Mouse (Mus musculus) heart, postnatal 36 days (tissue): ENCODE data around the gene Eif3l. TPM values are rescaled to one million over a fixed set of nuclear protein-coding genes. Genes with fewer than 3 reads are reported as not detected.

ENCODE experiments used
- DNase-seq, 2 experiments: peaks; one replicate each; pipeline ENCODE4 v3.0.0; 2021 to 2022
- intact Hi-C: fragments of 180-260 bp; cut with DNase I; formaldehyde crosslinking; loops from one replicate; pipeline ENCODE4 v1.15.1; 2025
- total RNA-seq, 2 experiments: library from RNA; stranded (reverse); gene quantifications; 2 replicates each; pipeline ENCODE4 v1.2.3; 2021

Gene Eif3l
- total RNA-seq, 2 experiments from 2014 or later, result 71.6 to 72.7 TPM

- intact Hi-C loops, result no loop called here
- DNase-seq, result no peak
These were observed 68.3 kb downstream of the Eif3l start for GRCm38 (mm10) chr15:79143316-79143715.

Other genes with a start within 250 kb of the Eif3l start
- gene Cdc42ep1, start 232.6 kb upstream of the Eif3l start, total RNA-seq, result 10 to 100 TPM; 37.6 to 47.6 TPM
- under 1 TPM in 1 of 2 experiments, not detected in 1; 0.56 TPM for gene Lgals2, start 219.7 kb upstream of the Eif3l start, total RNA-seq
- gene Gga1, start 198.0 kb upstream of the Eif3l start, total RNA-seq, result 10 to 100 TPM; 40.3 to 43.2 TPM
- not detected for gene Gm49510, start 175.5 kb upstream of the Eif3l start, total RNA-seq
- 1 to 10 TPM; 5.8 to 6.5 TPM for gene Sh3bp1, start 175.4 kb upstream of the Eif3l start, total RNA-seq
- under 1 TPM; 0.60 to 0.78 TPM for gene Pdxp, start 161.3 kb upstream of the Eif3l start, total RNA-seq
- 100 to 1,000 TPM; 180 to 208 TPM for gene Lgals1, start 148.5 kb upstream of the Eif3l start, total RNA-seq
- gene Nol12, start 140.2 kb upstream of the Eif3l start, total RNA-seq, result 10 to 100 TPM; 14.2 to 16.2 TPM
- gene Triobp, start 127.5 kb upstream of the Eif3l start, total RNA-seq, result 10 to 100 TPM; 36.7 to 40.3 TPM
- 100 to 1,000 TPM in 1 of 2 experiments, 10 to 100 TPM in 1; 79.2 to 117 TPM for gene H1f0, start 46.7 kb upstream of the Eif3l start, total RNA-seq
- not detected for gene Galr3, start 33.3 kb upstream of the Eif3l start, total RNA-seq
- gene Ankrd54, start 12.3 kb upstream of the Eif3l start, total RNA-seq, result 1 to 10 TPM; 7.7 to 8.1 TPM
- gene Micall1, start 33.7 kb downstream of the Eif3l start, total RNA-seq, result 10 to 100 TPM; 39.0 to 50.1 TPM
- 100 to 1,000 TPM; 132 to 146 TPM for gene Polr2f, start 65.8 kb downstream of the Eif3l start, total RNA-seq
- gene 1700088E04Rik, start 66.1 kb downstream of the Eif3l start, total RNA-seq, result 1 to 10 TPM; 1.3 to 2.8 TPM
- 1 to 10 TPM; 1.4 to 1.6 TPM for gene Sox10, start 90.1 kb downstream of the Eif3l start, total RNA-seq
- 10 to 100 TPM; 22.4 to 24.1 TPM for gene Pick1, start 154.0 kb downstream of the Eif3l start, total RNA-seq
- gene Gm49486, start 154.2 kb downstream of the Eif3l start, total RNA-seq, result under 1 TPM; 0.89 to 0.95 TPM
- under 1 TPM; 0.53 to 0.62 TPM for gene Slc16a8, start 179.6 kb downstream of the Eif3l start, total RNA-seq
- under 1 TPM in 1 of 2 experiments, not detected in 1; 0.50 TPM for gene Baiap2l2, start 210.4 kb downstream of the Eif3l start, total RNA-seq